Mouse (Mus musculus) forelimb bud, embryonic 11.5 days (tissue): ENCODE data around the gene Arsg.

ENCODE experiments used
- DNase-seq: peaks from one replicate; pipeline ENCODE4 v3.0.0-alpha.2; 2012; ENCODE audit warnings: low read depth, low spot score

The Arsg gene

DNA sequence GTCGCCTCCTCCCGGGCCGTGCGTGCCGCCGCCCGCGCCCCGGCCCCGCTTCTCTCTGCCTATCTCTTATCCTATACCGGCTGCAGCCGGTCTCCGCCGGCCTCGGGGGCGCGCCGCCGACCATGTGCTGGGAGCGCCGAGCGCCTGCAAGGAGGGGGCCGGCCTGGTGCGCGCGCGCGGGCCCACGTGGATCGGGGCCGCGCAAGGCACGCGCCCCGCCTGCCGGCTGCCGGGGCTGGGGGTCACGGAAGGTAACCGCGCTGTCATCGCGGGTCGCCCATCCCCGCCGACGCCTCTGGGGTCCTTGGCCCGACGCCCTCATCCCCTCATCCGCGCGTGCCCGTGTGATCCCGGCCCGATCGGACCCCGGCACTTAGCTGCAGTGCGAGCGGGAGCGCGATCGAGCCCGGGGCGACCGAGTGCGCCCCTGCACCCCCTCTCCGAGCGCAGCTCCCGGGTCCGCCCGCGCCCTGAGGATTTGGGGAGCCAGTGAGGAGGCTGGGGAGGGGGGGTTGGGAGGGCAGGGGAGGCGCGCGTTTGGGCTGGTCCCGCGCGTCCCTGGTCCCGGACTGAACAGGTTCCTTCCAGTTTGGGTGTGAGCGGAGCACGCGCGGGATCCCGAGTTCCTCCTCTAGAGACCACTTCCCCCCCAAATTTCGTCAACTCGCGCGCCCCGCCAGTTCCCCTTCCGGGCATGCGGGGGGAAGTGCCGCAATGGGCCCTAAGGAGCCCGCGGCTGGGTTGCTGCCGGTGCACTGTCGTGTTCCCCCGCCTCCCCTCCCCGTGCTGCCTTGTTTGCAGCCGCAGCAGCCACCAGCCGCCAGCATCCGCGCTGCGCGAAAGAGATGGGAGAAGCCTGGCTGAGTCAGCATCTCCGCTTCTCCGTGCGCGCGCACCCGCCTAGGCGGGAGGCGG, at the start of gene Arsg, which contains the start of gene Slc16a6:
Gene Arsg, plus strand, starts transcription at position 204 of the 915 bp plus-strand sequence.
Gene Slc16a6, minus strand, starts transcription at position 428 of the 915 bp plus-strand sequence.
- peak; percentile 67 for DNase-seq

DNA sequence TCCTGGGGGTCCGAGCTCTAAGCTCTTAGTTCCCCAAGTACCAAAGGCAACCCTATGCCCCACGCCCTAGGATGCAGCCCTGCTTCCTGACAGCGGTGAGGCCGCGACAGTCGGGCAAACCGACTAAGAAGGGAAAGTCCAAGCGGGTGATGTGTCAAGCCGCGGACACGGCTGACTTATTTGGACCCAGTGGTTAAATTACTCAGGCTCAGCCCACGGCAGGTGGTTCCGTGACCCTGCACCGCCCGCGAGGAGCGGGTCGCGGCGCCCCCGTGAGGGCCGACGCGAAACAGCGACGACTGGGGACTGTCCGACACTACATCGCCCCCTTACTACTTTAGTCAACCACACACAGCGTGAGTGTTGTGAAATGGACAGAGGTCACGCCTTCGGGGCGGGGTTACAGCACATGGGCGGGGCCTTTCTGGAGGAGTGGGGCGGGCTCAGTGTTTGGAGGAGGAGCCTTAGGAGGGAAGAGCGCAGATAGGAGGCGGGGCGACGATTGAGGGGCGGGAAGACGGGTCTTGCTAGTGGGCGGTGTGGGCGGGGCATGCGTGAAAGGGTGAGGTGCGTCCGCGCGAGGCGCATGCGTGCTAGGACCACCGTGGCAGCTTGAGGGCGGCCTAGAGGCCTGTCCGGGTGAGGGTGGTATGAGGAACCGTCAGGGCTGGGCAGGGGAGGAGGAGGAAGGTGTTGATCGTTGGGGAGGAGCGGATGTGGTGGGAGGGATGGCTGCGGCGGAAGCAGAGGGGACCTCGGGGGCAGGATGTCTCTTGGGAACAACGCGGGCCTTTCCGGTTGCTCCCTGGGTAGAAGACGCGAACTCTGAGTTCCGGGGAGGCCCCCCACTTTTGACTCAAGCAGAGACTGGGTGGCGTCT, 47.5 kb upstream of the Arsg start, which contains the start of gene Amz2:
Gene Amz2, plus strand, starts transcription at position 555 of the 880 bp plus-strand sequence.
- peak; percentile 99 for DNase-seq

DNA sequence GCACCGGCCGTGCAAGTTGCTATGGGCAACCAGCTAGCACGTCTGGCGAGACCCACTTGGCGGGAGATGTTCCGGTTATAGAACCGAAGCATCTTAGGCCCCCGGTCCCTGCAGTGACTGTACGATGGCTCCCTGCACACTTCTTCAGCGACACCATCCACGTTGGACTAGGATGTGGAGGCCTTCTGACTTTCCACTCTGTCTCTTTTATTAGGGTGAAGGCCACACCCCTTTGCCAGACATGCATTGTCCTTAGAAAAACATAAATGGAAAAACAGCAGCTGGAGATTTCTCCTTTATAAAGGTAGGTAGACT, 46.9 kb upstream of the Arsg start:
- DNase-seq, result no peak

DNA sequence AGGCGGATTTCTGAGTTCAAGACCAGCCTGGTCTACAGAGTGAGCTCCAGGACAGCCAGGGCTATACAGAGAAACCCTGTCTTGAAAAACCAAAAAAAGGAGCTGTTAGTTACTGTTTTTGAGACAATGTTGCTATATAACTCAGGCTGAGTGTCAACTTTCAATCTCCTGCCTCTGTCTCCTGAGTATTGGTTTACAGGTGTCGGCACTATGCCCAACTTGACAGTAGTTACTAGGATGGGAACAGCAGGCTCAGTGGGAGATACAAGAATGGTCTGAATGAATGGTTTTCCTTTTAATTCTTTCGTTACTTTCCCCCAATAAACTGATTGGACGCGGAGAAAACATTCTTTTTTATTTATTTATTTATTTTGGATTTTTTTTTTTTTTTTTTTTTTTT, 45.8 kb upstream of the Arsg start:
- no peak for DNase-seq

DNA sequence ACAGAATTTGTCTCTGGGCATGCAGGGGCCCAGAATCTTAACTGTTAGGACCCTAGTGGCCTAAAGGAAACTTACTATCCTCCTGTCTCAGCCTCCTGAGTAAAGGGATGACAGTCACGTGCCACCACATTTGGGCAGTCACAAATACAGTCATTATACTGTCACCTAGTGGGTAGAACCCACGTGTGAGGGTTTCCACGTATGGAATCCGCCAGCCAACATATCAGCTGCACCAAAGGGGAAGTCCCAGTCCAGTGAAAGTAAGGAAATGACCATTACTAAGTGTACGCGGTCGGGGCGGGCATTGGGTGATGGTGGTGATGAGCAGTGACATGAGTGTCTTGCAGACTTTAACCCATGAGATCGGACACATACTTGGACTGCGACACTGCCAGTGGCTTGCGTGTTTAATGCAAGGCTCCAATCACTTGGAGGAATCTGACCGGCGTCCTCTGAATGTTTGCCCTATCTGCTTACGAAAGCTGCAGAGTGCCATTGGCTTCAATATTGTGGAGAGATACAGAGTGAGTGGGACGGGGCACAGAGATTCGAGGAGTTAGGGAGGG, 38.9 kb upstream of the Arsg start:
- no peak for DNase-seq

DNA sequence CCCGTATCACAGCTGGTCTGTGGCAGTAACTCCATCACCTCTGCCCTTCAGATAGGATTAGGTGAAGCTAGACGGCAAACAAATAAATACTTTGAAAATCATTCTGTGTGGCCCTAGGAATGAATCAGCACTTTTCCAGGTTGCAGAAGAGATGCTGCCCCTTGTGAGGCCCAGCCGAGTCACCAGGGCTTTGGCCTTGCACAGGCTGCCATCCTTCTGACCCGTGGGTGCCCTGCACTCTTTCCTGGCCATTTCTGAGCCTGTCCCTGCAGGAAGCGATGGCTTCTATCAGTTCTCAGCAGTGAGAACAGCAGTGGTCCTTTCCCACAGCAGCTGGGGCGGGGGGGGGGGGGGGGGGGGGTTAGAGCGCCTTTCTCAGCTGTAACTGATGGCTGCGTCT, 36.3 kb upstream of the Arsg start:
- no peak for DNase-seq

DNA sequence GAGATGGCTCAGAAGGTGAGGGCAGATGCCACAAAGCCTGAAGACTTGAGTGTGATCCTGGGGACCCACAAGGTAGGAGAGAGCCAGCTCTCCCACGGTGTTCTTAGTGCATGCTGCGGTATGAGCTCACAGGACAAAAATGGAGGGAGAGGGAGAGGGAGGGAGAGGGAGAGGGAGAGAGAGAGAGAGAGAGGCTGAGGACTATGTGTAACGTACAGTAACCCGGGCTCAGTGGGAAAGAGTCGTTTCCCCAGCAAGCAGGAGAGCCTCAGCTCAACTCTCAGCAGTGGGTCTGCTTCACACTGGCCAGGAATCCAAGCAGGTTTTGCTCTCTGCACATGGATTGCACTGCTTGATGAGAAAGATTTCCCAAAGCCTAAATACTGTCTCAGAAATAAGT, 34.0 kb upstream of the Arsg start:
- no peak for DNase-seq

DNA sequence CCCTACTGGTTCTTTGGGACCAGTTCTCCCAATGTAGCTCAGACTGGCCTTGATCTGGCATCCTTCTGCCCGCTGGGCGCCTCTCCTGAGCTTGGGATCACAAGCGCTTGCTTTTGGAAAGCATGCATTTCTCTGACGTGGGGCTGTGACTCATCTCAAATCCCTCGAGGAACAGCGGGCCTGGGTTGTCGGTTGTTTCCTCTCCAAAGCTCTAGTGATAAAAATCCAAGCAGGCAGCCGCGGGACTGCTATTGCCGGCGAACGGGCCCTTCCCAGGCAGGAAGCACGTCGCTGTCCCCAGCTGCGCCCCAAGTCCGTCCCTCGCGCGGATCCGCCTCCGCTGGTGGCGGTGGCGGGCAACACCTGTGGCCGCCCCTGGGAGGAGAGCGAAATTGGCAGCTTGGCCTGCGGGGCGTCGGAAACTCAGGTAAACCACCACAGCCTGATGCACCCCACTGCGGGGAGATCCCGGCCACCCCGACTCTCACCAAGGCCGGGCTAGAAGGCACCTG, 33.3 kb upstream of the Arsg start:
- peak; percentile 47 for DNase-seq

DNA sequence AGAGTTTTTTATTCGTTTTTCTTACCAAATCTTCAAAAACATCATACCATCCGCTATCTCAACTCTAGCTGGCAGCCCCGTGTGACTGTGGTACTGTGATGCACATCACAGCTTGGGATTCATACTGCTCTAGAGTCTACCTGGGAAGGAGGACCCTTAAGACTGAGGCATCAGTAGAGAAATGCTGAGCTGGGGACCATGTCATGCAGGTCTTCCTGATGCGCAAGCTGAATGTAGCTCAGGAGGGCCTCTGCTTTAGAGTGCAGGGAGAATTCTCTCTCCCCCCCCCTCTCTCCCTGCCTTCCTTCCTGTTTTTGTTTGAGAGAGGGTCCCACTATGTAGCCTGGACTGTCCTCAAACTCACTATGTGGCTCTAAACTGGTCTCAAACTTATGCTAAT, 32.5 kb upstream of the Arsg start:
- no peak for DNase-seq

DNA sequence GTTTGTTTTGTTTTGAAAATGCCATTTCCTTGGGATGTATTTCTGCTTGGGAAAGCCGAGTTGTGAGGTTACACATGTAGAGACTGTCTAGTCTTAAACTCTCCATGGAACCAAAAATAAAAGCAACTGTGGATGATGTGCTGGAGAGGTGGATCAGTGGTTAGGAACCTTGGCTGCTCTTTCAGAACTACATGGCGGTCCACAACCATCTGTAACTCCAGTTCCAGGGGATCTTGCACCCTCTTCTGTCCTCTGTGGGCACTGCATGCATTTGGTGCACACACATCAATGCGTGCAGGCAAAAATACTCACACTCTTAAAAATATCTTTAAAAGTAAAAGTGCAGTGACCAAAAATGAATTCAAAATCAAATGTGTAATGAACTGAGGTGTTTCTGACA, 32.1 kb upstream of the Arsg start:
- no peak for DNase-seq

DNA sequence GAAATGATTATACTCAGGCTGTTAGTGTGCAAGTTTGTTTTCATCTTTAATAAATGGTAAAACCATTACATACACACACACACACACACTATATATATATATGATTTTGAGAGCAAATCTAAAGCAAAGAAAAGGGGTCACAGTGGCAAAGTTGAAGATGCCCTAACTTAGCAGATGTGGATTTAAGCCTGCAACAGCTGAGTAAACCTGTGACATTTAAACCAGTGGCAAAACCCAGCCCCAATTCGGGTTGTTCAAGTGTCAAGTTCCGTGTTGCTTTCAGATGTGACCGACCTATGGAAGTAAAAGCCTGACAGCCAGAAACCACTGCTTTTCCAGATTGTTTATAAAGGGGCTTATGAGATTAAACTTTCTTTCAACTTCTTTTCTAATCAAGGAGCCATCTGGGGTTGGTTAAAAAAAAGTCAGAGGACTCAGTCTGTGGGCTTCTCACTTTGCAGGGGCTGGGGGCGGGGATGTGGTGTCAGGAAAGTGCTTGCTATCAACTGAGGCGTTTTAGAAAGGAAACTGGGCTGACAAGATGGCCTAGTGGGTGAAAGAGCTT, 30.9 kb upstream of the Arsg start:
- peak; percentile 21 for DNase-seq

DNA sequence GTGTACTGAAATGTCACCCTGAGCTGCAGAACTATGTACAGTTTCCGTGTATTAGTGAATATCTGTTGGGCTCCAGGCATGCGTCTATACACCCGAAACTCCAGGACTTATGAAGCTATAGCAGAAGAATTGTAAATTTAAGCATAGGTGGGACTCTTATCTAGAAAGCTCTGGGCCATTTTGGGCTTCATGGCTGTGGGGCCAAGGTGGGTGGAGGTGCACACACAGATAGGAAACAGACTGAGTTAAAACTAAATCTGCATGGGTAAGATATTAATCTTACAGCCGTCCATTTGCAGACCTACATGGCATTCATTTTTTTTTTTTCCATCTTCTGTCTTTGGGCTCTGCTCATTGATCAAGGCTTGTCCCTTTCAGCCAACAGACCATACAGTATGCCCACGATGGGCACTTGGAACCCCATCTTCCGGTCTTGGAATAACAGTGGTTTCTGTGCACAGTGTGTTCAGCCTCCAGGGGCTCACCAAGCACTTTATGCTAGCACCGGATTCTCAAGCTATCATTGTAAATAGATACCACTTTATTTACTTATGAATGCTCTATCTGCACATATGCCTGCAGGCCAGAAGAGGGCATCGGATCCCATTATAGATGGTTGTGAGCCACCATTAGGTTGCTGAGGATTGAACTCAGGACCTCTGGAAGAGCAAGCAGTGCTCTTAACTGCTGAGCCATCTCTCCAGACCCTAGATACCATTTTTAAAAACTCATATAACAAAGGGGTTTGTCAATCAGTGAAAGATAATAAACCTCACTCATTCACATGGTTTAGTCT, 29.5 kb upstream of the Arsg start:
- DNase-seq, result no peak

DNA sequence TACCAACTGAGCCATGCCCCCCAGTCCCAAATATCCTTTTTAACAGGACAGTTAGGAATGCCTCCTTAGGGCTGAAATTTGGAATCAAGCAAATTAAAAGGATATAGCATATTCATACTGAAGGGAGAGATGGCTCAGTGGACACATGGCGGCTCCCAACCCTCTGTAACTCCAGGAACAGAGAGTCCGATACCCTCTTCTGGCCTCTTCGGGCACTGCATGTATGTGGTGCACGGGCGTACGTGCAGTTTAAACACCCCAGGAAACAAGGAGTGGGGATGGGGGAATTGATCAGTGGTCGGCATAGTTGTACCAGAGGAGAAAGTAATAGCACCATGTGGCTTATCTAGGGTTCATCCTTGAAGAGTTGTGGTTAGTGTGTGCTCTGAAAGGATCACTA, 28.6 kb upstream of the Arsg start:
- DNase-seq, result no peak

DNA sequence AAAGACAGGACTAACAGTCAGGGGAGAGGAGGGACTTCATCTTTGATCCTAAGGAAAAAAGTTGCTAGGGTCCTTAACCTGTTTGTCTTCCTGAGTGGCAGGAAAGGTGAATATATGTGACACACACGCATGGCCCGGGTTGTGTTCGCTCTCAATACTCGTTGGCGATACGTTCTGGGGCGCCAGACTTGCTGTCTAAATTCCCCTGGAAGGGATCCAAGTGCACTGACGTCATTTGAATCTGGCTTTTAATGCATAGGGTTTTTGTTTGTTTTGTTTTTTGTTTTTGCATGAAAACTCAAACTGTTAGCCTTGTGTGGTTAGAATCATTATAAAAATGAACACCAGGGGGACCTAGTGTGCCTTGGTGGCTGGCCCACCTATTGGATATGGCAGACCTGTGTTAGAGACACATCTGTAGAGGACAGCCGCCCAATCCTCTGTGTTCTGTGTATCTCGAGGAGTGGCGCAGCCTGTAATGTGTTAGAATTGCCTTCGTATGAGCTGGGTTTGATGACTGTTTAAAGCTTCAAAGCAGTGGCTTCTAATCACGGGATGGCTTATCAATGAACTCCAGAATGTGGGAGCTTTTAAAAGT, 27.6 kb upstream of the Arsg start:
- peak; percentile 53 for DNase-seq

DNA sequence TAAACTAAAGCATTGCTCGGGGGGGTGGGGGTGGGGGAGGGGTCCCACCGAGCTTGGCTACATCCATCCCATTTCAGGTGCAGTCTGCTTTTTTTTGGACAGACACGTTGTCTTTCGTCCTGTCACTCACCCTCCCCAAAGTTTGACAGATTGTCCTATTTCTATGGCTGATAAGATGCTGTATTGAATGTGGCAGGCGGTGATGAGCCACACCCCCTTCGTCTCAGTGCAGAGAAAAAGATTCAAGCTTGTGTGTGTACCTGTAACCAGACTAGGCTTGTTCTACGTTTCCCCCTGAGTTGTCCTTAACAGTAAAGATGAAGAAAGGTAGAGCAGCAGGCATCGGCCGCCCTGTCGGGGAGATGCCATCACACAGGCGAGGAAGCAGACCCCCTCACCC, 22.0 kb upstream of the Arsg start:
- DNase-seq, result no peak

DNA sequence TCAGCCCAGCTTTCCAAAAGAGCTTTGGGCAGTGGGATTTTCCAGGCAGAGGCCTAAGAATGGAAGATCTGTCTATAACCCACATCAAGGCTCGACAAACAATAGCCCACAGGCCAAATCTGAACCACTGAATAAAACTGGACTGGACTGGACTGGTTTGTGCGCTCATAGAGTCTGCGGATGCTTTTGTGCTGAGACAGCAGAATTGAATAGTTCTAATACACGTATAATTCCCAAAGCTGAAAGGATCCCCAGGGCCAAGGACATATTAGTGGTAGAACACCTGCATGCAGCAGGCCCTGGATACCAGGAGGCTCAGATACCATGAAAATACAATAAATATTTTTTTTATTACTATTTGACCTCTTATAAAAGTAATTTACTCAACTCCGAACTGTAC, 16.9 kb upstream of the Arsg start:
- DNase-seq, result no peak

DNA sequence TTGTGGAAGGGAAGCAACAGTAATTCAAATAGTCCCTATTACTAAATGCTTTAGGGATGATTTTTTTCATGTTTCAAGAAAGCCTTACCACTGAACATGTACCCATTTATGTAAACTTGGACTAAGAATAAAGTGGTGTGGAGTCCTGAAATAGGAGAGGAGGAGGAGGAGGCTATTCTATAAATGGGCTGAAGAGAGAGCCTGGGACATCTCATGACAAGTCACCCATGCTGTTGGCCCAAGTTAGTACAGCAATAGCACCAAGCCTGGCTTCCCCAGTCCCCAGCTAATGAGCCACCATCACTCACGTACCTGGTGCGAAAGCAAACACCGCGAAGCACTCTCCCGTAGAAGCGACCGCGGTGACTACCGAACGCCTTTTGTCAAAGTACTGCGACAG, 15.0 kb upstream of the Arsg start:
- DNase-seq, result no peak

DNA sequence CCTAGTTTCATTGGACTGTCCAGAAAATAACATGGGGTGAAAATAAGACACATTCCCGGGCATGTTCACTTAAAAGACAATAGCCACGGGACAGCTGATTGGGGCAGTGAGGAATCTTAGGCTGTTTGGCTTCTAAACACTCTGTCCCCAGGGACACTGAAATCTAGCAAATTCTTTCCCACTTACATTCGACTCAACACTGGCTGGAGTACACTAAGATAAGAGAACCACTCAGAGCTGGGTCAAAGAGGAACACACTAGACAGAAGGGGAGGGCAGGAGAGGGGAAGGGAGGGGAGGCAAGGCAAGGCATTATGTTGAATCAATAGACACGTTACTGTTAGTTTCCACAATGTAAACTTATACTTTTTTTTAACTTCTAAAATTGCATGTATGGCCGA, 12.6 kb upstream of the Arsg start:
- no peak for DNase-seq

DNA sequence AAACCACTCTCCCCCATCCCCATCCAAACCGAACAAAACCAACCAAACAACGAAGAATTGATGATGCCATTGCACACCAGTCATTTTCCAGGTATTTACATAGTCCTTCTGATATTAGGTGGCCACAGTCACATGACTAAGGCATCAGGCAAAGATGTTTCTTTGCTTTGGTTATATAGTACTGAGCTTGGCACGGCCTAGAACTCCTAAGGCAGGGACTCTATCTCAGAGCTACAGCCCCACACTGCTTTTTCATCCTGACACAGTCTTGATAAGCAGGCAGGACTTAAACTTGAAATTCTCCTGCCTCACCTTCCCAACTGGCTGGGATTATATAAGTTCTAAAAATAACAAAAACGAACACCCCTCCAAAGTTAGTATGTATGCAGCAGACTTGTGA, 8.1 kb upstream of the Arsg start:
- DNase-seq, result no peak

DNA sequence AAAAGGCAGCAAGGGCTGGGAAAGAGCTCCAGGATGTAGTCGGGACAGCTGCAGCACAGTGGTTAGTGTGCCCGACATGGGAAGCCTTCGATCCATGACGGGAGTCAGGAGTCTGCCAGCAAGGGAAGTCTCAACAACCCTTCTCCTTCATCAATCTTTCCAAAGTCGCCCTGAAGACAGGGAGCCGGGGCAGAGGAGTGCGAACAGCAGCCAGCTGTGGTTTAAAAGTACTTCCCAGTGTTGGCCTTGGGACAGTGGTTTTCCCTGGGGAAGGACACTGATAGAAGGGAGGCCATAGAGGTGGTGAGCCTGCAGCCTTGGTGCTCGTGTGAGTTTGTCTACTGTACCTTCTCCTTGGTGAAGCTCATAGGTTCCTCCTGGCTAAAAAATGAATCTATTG, 6.2 kb upstream of the Arsg start:
- DNase-seq, result no peak

DNA sequence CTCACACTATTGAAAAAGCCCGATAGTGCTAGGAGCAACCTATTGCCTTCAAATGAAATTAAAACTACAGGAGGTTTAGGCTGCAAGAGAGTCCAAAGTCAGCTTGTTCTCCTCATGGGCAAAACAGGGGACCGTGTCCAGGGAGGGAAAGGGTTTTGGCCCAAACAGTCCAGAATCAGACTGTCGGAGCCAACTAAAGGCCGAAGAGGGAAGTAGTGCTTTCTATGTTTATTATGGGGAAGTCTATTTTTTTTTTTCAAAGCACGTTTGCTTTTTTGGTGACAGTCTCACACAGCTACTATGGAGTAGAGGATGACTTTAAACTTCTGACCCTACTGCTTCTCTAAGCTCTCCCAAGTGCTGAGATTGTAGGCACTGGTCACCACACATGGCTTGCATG, 5.0 kb upstream of the Arsg start:
- DNase-seq, result no peak
